Mouse (Mus musculus): ENCODE data around the gene Rnf181. TPM values are rescaled to one million over a fixed set of nuclear protein-coding genes. Genes with fewer than 3 reads are reported as not detected.

Gene Rnf181
- polyA plus RNA-seq, 1 experiment from 2014 or later: 103 TPM

DNA sequence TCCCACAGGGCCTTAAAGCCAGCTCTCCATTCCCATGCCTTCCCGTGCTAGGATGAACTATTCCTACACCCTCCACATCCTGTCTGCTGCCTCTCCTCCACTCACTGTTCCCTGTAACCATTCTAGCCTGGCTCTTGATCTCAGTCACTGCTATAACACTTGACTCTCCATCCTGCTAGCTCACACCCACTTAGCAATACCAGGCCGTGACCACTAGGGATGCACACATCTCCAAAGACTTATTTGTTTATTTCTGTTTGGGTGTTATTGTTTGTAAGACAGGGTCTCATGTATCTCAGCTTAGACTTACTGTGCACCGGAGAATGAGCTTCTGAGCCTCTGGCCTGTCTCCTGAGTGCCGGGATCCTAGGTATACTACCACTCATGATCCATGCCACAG lies 2.8 kb upstream of the Rnf181 start:
- no peak overlapping the region for H3K27ac ChIP-seq (ENCODE audit: low read depth, low read length)
- WGBS: 87% methylated on average over 4 of the region's 4 CpGs

DNA sequence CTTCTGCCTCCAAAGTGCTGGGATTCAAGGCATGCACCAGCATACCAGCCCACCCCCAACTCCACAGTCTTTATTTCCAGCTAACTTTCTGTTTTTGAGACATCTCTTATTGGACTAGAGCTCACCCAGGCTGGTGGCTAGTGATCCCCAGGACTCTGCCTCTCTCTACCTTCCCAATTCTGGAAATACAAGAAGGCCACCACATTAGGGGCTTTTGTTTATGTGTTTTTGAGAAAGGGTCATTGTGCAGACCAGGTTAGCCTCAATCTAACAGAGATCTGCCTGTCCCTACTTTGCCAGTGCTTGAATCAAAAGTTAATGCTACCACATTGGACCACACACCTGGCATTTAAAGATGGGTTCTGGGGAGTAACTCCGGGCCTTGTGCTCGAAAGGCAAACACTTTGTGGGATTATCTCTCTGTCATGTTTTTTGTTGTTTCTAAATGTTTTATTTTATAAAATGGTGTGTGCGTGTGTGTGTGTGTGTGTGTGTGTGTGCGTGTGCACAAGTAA lies 761 bp upstream of the Rnf181 start:
- 96% methylated on average over 3 of the region's 4 CpGs for WGBS
- Histone ChIP-seq H3K4me1 (ENCODE audit: control insufficient read depth, insufficient read depth, low read length) (0 out of 2 replicates have a peak, but pooled peaks cover 4% of the 10 kb centered on the region), H3K27me3 (ENCODE audit: control insufficient read depth, insufficient read depth, low read length) (no peaks in the 10 kb centered on the region), H3K9ac (ENCODE audit: low read depth, low read length) (no peak overlapping the region), H3K27ac (ENCODE audit: low read depth, low read length) (no peak overlapping the region), H3K9me3 (ENCODE audit: control insufficient read depth, low read length) (no peaks in the 10 kb centered on the region), H3K36me3 (ENCODE audit: control insufficient read depth, insufficient read depth, low read length) (no peaks in the 10 kb centered on the region), H3K4me3 (ENCODE audit: low read length) (no peak overlapping the region), H3K4me2 (replicated peaks; ENCODE audit: low read depth, low read length) (no peak overlapping the region)
- ATAC-seq (ENCODE audit: low FRiP score, low TSS enrichment): no peak

More for the DNA sequence above, 2.8 kb upstream of the Rnf181 start:
- Histone ChIP-seq H3K9ac (ENCODE audit: low read depth, low read length) (no peak overlapping the region), H3K4me3 (ENCODE audit: low read length) (no peak overlapping the region), H3K9me3 (ENCODE audit: control insufficient read depth, low read length) (no peaks in the 10 kb centered on the region), H3K27me3 (ENCODE audit: control insufficient read depth, insufficient read depth, low read length) (no peaks in the 10 kb centered on the region), H3K4me1 (ENCODE audit: control insufficient read depth, insufficient read depth, low read length) (no peaks in the 10 kb centered on the region), H3K4me2 (replicated peaks; ENCODE audit: low read depth, low read length) (no peak overlapping the region), H3K36me3 (ENCODE audit: control insufficient read depth, insufficient read depth, low read length) (no peaks in the 10 kb centered on the region)
- no peak for ATAC-seq (ENCODE audit: low FRiP score, low TSS enrichment)

GRCm38 (mm10) chr6:72366304-72366703 lies 452 bp downstream of the Rnf181 start:
- Histone ChIP-seq H3K4me3 (ENCODE audit: low read length) (no peak overlapping the region), H3K4me1 (ENCODE audit: control insufficient read depth, insufficient read depth, low read length) (peaks cover 9% of the 10 kb centered on the region), H3K27me3 (ENCODE audit: control insufficient read depth, insufficient read depth, low read length) (no peaks in the 10 kb centered on the region), H3K27ac (ENCODE audit: low read depth, low read length) (no peak overlapping the region), H3K4me2 (replicated peaks; ENCODE audit: low read depth, low read length) (no peak overlapping the region), H3K9ac (ENCODE audit: low read depth, low read length) (no peak overlapping the region), H3K9me3 (ENCODE audit: control insufficient read depth, low read length) (no peaks in the 10 kb centered on the region), H3K36me3 (ENCODE audit: control insufficient read depth, insufficient read depth, low read length) (no peaks in the 10 kb centered on the region)
- 58% methylated on average over 3 of the region's 3 CpGs for WGBS
- ATAC-seq (ENCODE audit: low FRiP score, low TSS enrichment): no peak

DNA sequence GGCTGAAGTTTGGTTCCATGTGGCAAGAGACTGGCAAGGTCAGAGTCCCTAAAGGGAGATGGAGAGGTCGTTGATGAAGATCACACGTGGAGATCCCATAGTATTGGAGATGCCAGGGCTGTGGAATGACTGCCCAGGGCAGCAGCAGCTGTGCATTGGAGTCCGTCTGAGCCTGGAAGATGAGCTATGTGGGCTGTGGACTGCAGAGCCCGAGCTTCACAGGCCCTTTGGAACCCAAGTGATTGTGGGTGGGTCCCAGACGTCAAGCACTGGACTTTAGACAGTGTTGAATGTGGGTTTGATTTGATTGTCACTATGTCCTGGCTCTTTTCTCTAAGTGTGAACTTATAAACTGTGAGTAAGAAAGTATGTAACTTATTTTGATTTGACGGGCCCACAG lies 1.8 kb downstream of the Rnf181 start:
- ATAC-seq (ENCODE audit: low FRiP score, low TSS enrichment): no peak
- Histone ChIP-seq H3K9ac (ENCODE audit: low read depth, low read length) (no peak overlapping the region), H3K4me1 (ENCODE audit: control insufficient read depth, insufficient read depth, low read length) (peaks cover 20% of the 10 kb centered on the region), H3K4me2 (replicated peaks; ENCODE audit: low read depth, low read length) (no peak overlapping the region), H3K9me3 (ENCODE audit: control insufficient read depth, low read length) (no peaks in the 10 kb centered on the region), H3K27ac (ENCODE audit: low read depth, low read length) (no peak overlapping the region), H3K27me3 (ENCODE audit: control insufficient read depth, insufficient read depth, low read length) (no peaks in the 10 kb centered on the region), H3K4me3 (ENCODE audit: low read length) (no peak overlapping the region), H3K36me3 (ENCODE audit: control insufficient read depth, insufficient read depth, low read length) (peaks cover 8% of the 10 kb centered on the region; the same call in 1 of the 2 replicates)
- 70% methylated on average over 6 of the region's 6 CpGs for WGBS

- no peak for ATAC-seq (ENCODE audit: low FRiP score, low TSS enrichment)
Measured at GRCm38 (mm10) chr6:72364009-72364408, 2.7 kb downstream of the Rnf181 start.

DNA sequence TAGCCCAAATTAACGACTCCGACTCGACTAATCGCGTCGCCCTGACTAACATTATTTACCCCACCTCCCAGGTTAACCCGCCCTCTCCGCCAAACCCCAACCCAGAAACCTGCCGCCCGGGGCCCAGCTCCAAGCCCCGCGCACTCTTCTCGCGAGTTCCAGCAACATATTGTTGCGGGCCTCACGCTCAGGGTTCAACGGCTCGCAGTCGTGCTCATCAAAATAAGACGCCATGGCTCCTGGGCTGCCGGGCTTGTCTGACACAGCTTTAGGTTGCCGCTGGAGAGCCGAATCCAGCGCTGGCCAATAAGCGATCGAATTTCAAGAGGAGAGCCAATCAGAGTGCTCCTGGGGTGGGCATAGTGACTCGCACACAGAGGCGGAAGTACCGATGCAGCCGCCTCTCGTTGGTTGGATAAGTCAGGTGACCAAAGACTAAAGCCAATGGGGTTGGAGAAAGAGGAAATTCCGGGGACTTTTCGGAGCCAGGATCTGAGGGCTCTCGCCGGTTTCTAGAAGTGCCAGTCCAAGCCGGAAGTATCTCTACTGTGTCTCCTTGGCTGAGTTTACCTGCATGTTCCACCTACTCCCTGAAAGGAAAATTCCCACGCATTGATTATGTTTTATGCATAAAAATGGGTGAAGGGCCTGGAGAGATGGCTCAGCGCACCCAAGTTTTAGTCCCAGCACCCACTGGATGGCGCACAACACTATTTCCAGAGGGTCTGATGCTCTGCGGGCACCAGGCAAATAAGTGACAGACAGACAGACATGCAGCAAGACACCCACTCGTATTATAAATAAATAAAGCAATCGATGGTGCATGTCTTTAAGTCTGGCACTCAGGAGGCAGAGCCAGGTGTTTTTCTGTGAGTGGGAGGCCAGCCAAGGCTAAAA lies 4.4 kb downstream of the Rnf181 start:
- Histone ChIP-seq H3K36me3 (ENCODE audit: control insufficient read depth, insufficient read depth, low read length) (peaks cover 25% of the 10 kb centered on the region), H3K4me3 (ENCODE audit: low read length) (peak overlapping the region; percentile 79), H3K4me1 (ENCODE audit: control insufficient read depth, insufficient read depth, low read length) (peaks cover 20% of the 10 kb centered on the region), H3K27me3 (ENCODE audit: control insufficient read depth, insufficient read depth, low read length) (no peaks in the 10 kb centered on the region), H3K27ac (ENCODE audit: low read depth, low read length) (peak overlapping the region; percentile 83), H3K4me2 (replicated peaks; ENCODE audit: low read depth, low read length) (peak overlapping the region; percentile 80), H3K9ac (ENCODE audit: low read depth, low read length) (peak overlapping the region; percentile 82), H3K9me3 (ENCODE audit: control insufficient read depth, low read length) (no peaks in the 10 kb centered on the region)
- WGBS: under 1% methylated on average over 42 of the region's 42 CpGs
- peak; percentile 98 for ATAC-seq (ENCODE audit: low FRiP score, low TSS enrichment)

More at GRCm38 (mm10) chr6:72364009-72364408, 2.7 kb downstream of the Rnf181 start:
- no peaks in the 10 kb centered on the region for H3K9me3 ChIP-seq (ENCODE audit: control insufficient read depth, low read length)
- H3K4me3 ChIP-seq (ENCODE audit: low read length): no peak overlapping the region
- peaks cover 17% of the 10 kb centered on the region for H3K36me3 ChIP-seq (ENCODE audit: control insufficient read depth, insufficient read depth, low read length)
- 47% methylated on average over 7 of the region's 7 CpGs for WGBS
- H3K4me2 ChIP-seq (replicated peaks; ENCODE audit: low read depth, low read length): no peak overlapping the region
- no peak overlapping the region for H3K27ac ChIP-seq (ENCODE audit: low read depth, low read length)
- H3K4me1 ChIP-seq (ENCODE audit: control insufficient read depth, insufficient read depth, low read length): peaks cover 20% of the 10 kb centered on the region
- no peak overlapping the region for H3K9ac ChIP-seq (ENCODE audit: low read depth, low read length)
- H3K27me3 ChIP-seq (ENCODE audit: control insufficient read depth, insufficient read depth, low read length): no peaks in the 10 kb centered on the region

DNA sequence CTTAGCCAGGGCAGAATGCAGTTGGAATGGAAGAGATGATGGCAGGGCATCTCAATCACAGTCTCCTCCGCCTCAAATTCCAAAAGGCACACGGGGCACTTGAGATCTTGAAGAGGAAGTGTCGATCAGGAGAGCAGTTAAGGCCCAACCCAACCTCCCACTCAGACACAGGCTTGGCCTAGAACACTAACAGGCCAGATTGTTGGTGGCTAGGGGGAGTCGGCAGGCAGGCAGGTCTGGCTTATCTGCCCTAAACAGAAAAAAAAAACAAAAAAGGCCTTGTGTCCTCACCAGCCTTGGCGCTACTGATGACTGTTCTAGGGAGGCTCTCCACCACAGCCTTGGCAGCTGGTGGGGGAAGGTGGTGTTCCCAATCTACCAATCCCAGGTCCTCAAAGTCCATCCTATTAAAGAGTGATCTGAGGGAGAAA lies 5.6 kb downstream of the Rnf181 start:
- 58% methylated on average over 5 of the region's 5 CpGs for WGBS
- H3K9ac ChIP-seq (ENCODE audit: low read depth, low read length): peak overlapping the region; percentile 82; the same call in 1 of the 2 replicates
- H3K27me3 ChIP-seq (ENCODE audit: control insufficient read depth, insufficient read depth, low read length): no peaks in the 10 kb centered on the region
- peaks cover 28% of the 10 kb centered on the region for H3K36me3 ChIP-seq (ENCODE audit: control insufficient read depth, insufficient read depth, low read length)
- peak overlapping the region; percentile 79 for H3K4me3 ChIP-seq (ENCODE audit: low read length)
- H3K4me2 ChIP-seq (replicated peaks; ENCODE audit: low read depth, low read length): peak overlapping the region; percentile 80
- H3K27ac ChIP-seq (ENCODE audit: low read depth, low read length): no peak overlapping the region
- no peaks in the 10 kb centered on the region for H3K9me3 ChIP-seq (ENCODE audit: control insufficient read depth, low read length)
- H3K4me1 ChIP-seq (ENCODE audit: control insufficient read depth, insufficient read depth, low read length): peaks cover 20% of the 10 kb centered on the region
- ATAC-seq (ENCODE audit: low FRiP score, low TSS enrichment): no peak

DNA sequence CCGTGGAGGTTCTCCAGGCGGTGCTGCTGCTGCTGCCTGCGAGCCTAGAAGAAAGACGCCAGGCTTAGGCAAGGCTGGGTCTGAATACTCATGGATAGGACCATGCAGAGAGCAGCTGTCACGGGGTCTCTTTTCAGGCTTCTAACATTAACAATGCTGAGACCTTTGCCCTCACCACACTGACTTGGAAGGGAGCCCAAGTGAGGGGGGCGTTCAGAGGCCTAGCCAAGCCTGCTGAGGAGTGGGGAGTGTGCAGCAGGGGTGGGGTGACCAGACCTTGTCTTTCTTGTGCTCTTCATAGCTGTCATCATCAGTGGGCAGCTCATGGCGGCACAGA lies 6.2 kb downstream of the Rnf181 start:
- Histone ChIP-seq H3K4me3 (ENCODE audit: low read length) (no peak overlapping the region), H3K36me3 (ENCODE audit: control insufficient read depth, insufficient read depth, low read length) (peaks cover 28% of the 10 kb centered on the region), H3K27ac (ENCODE audit: low read depth, low read length) (no peak overlapping the region), H3K9ac (ENCODE audit: low read depth, low read length) (no peak overlapping the region), H3K4me2 (replicated peaks; ENCODE audit: low read depth, low read length) (0 out of 2 replicates have a peak overlapping the region, but pooled peaks have one; percentile 8), H3K4me1 (ENCODE audit: control insufficient read depth, insufficient read depth, low read length) (peaks cover 20% of the 10 kb centered on the region), H3K27me3 (ENCODE audit: control insufficient read depth, insufficient read depth, low read length) (no peaks in the 10 kb centered on the region), H3K9me3 (ENCODE audit: control insufficient read depth, low read length) (no peaks in the 10 kb centered on the region)
- no peak for ATAC-seq (ENCODE audit: low FRiP score, low TSS enrichment)
- 75% methylated on average over 7 of the region's 7 CpGs for WGBS
